5 mouse cellular contexts compared by ENCODE assay signal in the genomic region with DNA sequence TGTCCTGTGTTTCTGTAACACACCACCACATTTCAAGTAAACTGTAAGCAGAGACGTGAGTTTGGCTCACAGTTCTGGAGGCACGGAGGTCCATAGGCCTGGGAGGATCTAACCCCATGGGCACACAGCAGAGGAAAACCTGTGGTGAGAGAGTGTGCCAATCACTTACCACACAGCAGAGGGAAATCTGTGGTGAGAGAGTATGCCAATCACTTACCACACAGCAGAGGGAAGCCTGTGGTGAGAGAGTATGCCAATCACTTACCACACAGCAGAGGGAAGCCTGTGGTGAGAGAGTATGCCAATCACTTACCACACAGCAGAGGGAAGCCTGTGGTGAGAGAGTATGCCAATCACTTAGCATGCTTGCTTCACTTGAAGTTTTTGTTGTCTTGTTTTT.
DNase-seq lines count a peak whose midpoint lies in the region; ATAC-seq lines count a peak whose summit lies in the region.
"Not testable (repeated sequence)": the region's sequence is repeated elsewhere in the genome, so short reads cannot be mapped to it uniquely, and the experiment has no call there.

No protein-coding gene starts in this region.

- not testable (repeated sequence) for H3K27me3 ChIP-seq in midbrain, embryonic 11.5 days (ENCODE audit: control insufficient read depth, insufficient read depth, low read length)

- H3K4me1 ChIP-seq in midbrain, embryonic 11.5 days (ENCODE audit: control insufficient read depth, insufficient read depth, low read length) = not testable (repeated sequence)

- DNase-seq in 3134 (ENCODE audit: extremely low read depth, insufficient read length, low spot score) (peak; percentile 31), 416B (ENCODE audit: low read depth) (peak; percentile 64)
- peak; percentile 21 for DNase-seq in midbrain, embryonic 11.5 days (ENCODE audit: low spot score, missing footprints)

- not testable (repeated sequence) for H3K9ac ChIP-seq in midbrain, embryonic 11.5 days (ENCODE audit: low read length)

- H3K4me2 ChIP-seq in midbrain, embryonic 11.5 days = not testable (repeated sequence)

- H3K27ac ChIP-seq in midbrain, embryonic 11.5 days (ENCODE audit: low read depth, low read length) = not testable (repeated sequence)

- not testable (repeated sequence) for H3K36me3 ChIP-seq in midbrain, embryonic 11.5 days (ENCODE audit: control insufficient read depth, insufficient read depth, low read length)

- H3K9me3 ChIP-seq in midbrain, embryonic 11.5 days (ENCODE audit: control insufficient read depth, low read length) = not testable (repeated sequence)

- 85% methylated on average over 2 of the region's 2 CpGs for WGBS in midbrain, embryonic 11.5 days

- ATAC-seq in granulocyte monocyte progenitor cell, adult 5-6 weeks (replicated peaks; ENCODE audit: poor library complexity, severe bottlenecking) = peak; percentile 86
- peak; percentile 43; the same call in 1 of the 2 replicates for ATAC-seq in megakaryocyte, adult 5-6 weeks (ENCODE audit: poor library complexity, severe bottlenecking)
- not testable (repeated sequence) for ATAC-seq in midbrain, embryonic 11.5 days (ENCODE audit: low FRiP score)

- not testable (repeated sequence) for H3K4me3 ChIP-seq in midbrain, embryonic 11.5 days (ENCODE audit: low read depth, low read length)
